Mouse (Mus musculus): ENCODE results near the gene Mrgprx1.

Mrgprx1 gene

DNA sequence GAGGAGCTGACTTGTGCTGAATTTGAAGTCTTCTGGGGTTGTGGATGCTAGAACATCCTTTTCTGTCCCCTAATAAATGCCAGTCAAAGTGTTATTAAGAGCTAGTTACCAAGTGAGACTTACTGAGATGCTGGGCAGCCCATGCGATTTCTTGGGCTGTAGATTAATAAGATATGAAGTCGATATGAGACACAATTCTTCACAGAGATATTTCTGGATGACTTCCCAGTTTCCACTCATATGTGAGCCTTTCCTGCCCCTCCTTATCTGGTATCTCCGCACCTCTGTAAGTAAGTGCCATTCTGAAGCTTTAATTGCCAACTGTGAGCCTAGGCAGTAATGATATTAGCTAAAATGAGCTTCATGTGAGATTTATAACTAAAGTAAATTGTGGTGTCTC lies at the start of gene Mrgprx1:
TSS of gene Mrgprx1 (minus strand) at position 101 of the 400 bp plus-strand sequence.
- DNase-seq (ENCODE audit: low spot score in 2 of 2), result no peak

DNA sequence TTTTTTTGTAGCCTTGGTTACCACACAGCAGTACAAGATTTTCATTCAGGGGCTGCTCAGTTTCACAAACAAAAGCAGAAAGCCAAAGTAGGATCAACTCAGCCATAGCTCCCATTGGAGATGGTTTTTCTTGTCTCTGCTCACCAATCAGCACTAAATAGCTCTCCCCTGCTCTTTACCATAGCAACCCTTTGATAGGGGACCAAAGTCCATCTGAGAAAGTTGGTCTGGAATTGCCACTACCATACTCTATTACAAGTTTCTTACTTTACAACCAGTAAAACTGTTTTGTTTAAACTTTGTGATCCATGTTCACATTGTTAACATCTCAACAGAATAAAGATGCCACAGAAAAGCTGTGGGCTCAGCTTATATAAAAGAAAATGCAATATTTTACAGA lies 48.1 kb upstream of the Mrgprx1 start:
- no peak for DNase-seq (ENCODE audit: low spot score in 2 of 2)

DNA sequence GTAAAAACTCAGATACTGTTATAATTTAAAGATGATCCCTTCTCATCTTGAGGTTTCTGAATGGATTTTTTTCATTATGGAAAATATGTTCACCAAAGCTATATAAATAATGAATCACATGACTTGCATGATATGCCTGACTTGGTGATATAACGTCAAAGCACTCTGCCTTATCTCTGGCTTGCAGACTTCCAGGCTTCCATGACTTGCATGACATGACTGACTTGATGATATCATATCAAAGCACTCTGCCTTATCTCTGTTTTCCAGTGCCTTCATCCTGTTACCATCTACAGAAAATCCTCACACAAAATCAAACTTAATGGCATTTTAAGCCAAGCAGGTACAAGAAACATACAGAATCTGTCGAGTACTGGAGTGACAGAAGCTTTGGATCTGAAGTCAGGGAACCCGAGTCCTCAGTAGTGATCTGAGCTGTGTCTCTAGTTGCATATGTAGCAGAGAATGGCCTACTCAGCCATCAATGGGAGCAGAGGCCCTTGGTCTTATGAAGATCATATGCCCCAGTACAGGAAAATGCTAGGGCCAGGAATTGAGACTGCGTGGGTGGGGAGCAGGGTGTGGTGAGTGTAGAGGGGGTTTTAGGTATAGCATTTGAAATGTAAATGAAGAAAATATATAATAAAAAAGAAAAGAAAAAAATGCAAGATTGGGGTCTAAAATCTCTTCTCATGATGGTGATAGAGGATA lies 19.2 kb upstream of the Mrgprx1 start:
- DNase-seq (ENCODE audit: low spot score in 2 of 2), result no peak

DNA sequence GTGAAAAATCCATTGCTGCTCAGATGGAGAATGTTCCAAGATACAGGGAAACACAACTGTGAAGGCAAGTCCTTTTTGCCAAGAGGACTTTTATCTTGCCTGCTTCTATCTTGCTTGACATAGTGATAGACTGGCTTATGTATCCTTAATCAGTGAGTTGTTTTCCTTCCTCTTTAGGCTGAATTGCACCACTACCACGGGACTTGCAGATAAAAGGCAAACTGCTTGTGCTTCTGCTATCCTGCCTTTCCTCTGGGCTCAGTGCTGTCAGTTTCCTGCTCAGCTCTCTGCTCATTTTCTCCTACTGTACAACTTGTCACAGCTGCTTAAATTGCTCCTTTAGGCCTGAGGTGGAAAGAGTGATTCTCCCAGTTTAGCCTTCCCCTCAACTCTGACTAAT lies 16.6 kb upstream of the Mrgprx1 start:
- DNase-seq (ENCODE audit: low spot score in 2 of 2), result no peak

DNA sequence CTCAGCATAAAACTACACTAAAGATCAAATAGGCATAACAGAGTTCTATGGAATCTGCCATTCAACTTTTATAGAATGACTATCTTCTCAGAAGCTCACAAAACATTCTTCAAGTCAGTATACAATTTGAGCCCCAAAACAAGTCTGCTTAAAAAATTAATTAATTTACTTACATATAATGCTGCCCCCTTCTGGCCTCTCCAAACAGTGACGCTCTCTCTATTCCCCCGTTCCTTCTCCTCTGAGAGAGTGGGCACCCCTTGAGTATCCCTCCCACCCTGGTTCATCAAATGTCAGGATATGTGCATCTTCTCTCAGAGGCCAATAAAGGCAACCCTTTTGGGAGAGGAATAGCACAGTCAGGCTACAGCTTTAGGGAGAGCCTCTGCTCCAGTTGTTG lies 9.5 kb downstream of the Mrgprx1 start:
- no peak for DNase-seq (ENCODE audit: low spot score in 2 of 2)

DNA sequence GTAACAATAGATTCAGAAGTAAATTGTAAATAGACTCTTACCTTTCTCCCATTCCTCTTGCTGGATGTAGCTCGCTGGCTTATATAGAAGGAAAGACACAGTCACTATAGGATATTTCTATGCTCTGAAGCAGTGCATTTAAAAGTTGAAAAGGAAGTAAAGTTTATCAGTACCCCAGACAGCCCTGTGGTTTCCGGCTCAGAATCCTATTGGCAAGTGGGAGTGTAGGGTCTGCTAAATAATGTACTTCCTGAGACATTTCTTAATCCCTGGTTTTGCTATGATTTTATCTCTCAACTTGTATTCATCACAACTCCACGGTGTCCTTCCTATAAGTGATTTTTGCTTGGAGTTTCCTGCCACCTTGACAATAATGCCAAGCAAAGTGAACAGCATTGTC lies 31.7 kb downstream of the Mrgprx1 start:
- no peak for DNase-seq (ENCODE audit: low spot score in 2 of 2)

DNA sequence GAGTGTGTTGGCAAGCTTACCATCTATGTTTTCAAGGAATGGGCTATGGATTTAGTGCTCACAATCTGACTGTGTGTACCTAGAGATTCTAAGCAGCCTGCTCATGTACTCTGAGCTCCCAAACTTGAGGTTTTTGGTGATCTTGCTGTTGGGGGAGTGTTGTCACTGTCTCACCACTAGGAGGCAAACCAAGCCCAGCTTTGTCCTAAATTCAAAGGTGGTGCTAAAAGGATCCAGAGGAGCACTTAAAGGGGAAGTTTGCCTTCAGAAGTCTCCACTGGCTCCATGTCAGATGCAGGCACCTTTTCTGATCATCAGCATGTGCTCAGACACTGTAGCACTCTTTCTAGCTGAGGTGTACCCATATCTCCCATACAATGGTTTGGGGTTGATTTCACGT lies 40.6 kb downstream of the Mrgprx1 start:
- DNase-seq (ENCODE audit: low spot score in 2 of 2), result no peak

DNA sequence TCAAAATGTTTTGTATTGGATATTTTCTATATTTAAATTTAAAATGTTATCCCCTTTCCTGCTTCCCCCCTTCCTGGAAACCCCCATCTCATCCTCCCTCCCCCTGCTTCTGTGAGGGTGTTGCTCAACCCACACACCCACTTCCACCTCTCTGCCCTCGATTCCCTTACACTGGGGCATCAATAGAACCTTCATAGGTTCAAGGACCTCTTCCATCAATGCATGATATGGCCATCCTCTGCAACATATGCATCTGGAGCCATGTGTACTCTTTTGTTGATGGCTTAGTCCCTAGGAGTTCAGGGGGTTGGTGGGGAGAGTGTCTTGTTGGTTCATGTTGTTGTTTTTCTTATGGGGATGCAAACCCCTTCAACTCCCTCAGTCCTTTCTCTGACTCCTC lies 45.4 kb downstream of the Mrgprx1 start, which contains the start of gene Mrgpra4:
TSS of gene Mrgpra4 (minus strand) at position 101 of the 400 bp plus-strand sequence.
- DNase-seq (ENCODE audit: low spot score in 2 of 2), result no peak

All from urinary bladder, postnatal 4 days (tissue).